ENCODE assay signal across 8 mouse cellular contexts in genomic region chr2:157751589-157752373, GRCm38 (mm10). TPM values are rescaled to one million over a fixed set of nuclear protein-coding genes. Genes with fewer than 3 reads are reported as not detected.
A peak's percentile ranks its signal among the peaks of the same experiment; 100 is the strongest.
DNase-seq lines count a peak whose midpoint lies in the region; ATAC-seq and TF ChIP-seq lines count a peak whose summit lies in the region.

No protein-coding gene starts in this region.

- 47% methylated on average over 22 of the region's 22 CpGs for WGBS in embryonic facial prominence, embryonic 13.5 days
- WGBS in heart, embryonic 11.5 days (ENCODE audit: insufficient replicate concordance), result 43% methylated on average over 22 of the region's 22 CpGs
- WGBS in liver, embryonic 12.5 days (ENCODE audit: insufficient replicate concordance), result 71% methylated on average over 22 of the region's 22 CpGs
- 25% methylated on average over 22 of the region's 22 CpGs for WGBS in olfactory bulb, adult 2 months

- peaks cover 26% of the 10 kb centered on the region for H3K4me1 ChIP-seq in embryonic facial prominence, embryonic 13.5 days
- H3K4me1 ChIP-seq in heart, embryonic 11.5 days (ENCODE audit: control insufficient read depth, insufficient read depth, low read length), result peaks cover 30% of the 10 kb centered on the region
- peaks cover 50% of the 10 kb centered on the region for H3K4me1 ChIP-seq in liver, embryonic 12.5 days
- H3K4me1 ChIP-seq in olfactory bulb, adult 2 months (ENCODE audit: control insufficient read depth, insufficient read depth, low read length), result peaks cover 31% of the 10 kb centered on the region

- H3K9ac ChIP-seq in embryonic facial prominence, embryonic 13.5 days, result 0 out of 2 replicates have a peak overlapping the region, but pooled peaks have one; percentile 21
- 0 out of 2 replicates have a peak overlapping the region, but pooled peaks have one; percentile 39 for H3K9ac ChIP-seq in heart, embryonic 11.5 days (ENCODE audit: low read depth, low read length)
- no peak overlapping the region for H3K9ac ChIP-seq in liver, embryonic 12.5 days

- no peak overlapping the region for H3K4me3 ChIP-seq in embryonic facial prominence, embryonic 13.5 days
- H3K4me3 ChIP-seq in heart, embryonic 11.5 days (ENCODE audit: low read depth, low read length), result no peak overlapping the region
- no peak overlapping the region for H3K4me3 ChIP-seq in liver, embryonic 12.5 days
- H3K4me3 ChIP-seq in olfactory bulb, adult 2 months (ENCODE audit: insufficient read depth, low read depth, low read length), result peak overlapping the region; percentile 6; the same call in 1 of the 2 replicates

- no peak for ATAC-seq in embryonic facial prominence, embryonic 13.5 days (ENCODE audit: insufficient number of reproducible peaks, insufficient read depth, low FRiP score, low TSS enrichment, low read depth)
- ATAC-seq in heart, embryonic 11.5 days (replicated peaks; ENCODE audit: insufficient number of reproducible peaks, low FRiP score, low TSS enrichment), result 0 out of 2 replicates have a peak, but pooled peaks have one; percentile 14
- ATAC-seq in liver, embryonic 12.5 days, result 0 out of 2 replicates have a peak, but pooled peaks have one; percentile 30
- no peak for ATAC-seq in granulocyte monocyte progenitor cell, adult 5-6 weeks (replicated peaks; ENCODE audit: poor library complexity, severe bottlenecking)

- H3K27ac ChIP-seq in embryonic facial prominence, embryonic 13.5 days, result no peak overlapping the region
- peak overlapping the region; percentile 10; the same call in 1 of the 2 replicates for H3K27ac ChIP-seq in heart, embryonic 11.5 days (ENCODE audit: low read depth, low read length)
- H3K27ac ChIP-seq in liver, embryonic 12.5 days, result no peak overlapping the region
- peak overlapping the region; percentile 21 for H3K27ac ChIP-seq in olfactory bulb, adult 2 months (ENCODE audit: insufficient read depth, low read depth, low read length)

- H3K36me3 ChIP-seq in embryonic facial prominence, embryonic 13.5 days, result no peaks in the 10 kb centered on the region
- H3K36me3 ChIP-seq in heart, embryonic 11.5 days (ENCODE audit: control insufficient read depth, insufficient read depth, low read length), result no peaks in the 10 kb centered on the region
- H3K36me3 ChIP-seq in liver, embryonic 12.5 days, result peaks cover 19% of the 10 kb centered on the region; the same call in 1 of the 2 replicates

- no peaks in the 10 kb centered on the region for H3K27me3 ChIP-seq in embryonic facial prominence, embryonic 13.5 days
- H3K27me3 ChIP-seq in heart, embryonic 11.5 days (ENCODE audit: control insufficient read depth, insufficient read depth, low read length), result no peaks in the 10 kb centered on the region
- no peaks in the 10 kb centered on the region for H3K27me3 ChIP-seq in liver, embryonic 12.5 days (replicated peaks)

- no peaks in the 10 kb centered on the region for H3K9me3 ChIP-seq in embryonic facial prominence, embryonic 13.5 days
- H3K9me3 ChIP-seq in heart, embryonic 11.5 days (replicated peaks; ENCODE audit: control insufficient read depth, low read length), result no peaks in the 10 kb centered on the region
- H3K9me3 ChIP-seq in liver, embryonic 12.5 days (replicated peaks), result no peaks in the 10 kb centered on the region

- no peak for TF ChIP-seq CTCF in brain, embryonic 14.5 days (IDR thresholded peaks at IDR 0.05; ENCODE audit: borderline replicate concordance, extremely low read depth, insufficient read depth, insufficient read length)
- TF ChIP-seq CTCF in olfactory bulb, adult 2 months (IDR thresholded peaks at IDR 0.05; ENCODE audit: insufficient read depth, low read depth, low read length), result no peak

- no peak for TF ChIP-seq POLR2A in brain, embryonic 14.5 days (IDR thresholded peaks at IDR 0.05; ENCODE audit: borderline replicate concordance, extremely low read depth, insufficient read depth, insufficient read length, poor library complexity, severe bottlenecking)
- no peak for TF ChIP-seq POLR2A in olfactory bulb, adult 2 months (IDR thresholded peaks at IDR 0.05; ENCODE audit: insufficient read depth, low read depth, low read length)

- peak; percentile 95 for DNase-seq in brain, embryonic 14.5 days (ENCODE audit: low read depth)
- peak; percentile 49 for DNase-seq in kidney, adult 9 months
- no peak for DNase-seq in testis, postnatal 10 days (ENCODE audit: low spot score)

- H3K4me2 ChIP-seq in embryonic facial prominence, embryonic 13.5 days, result no peak overlapping the region
- peak overlapping the region; percentile 52 for H3K4me2 ChIP-seq in heart, embryonic 11.5 days
- no peak overlapping the region for H3K4me2 ChIP-seq in liver, embryonic 12.5 days

RNA-seq across cellular contexts. Expression of gene Ctnnbl1, which starts 14.6 kb away (rescaled TPM):
- 61.8 TPM in 2 replicates for polyA plus RNA-seq in brain, embryonic 14.5 days (2012; rRNA removed)
- polyA plus RNA-seq in embryonic facial prominence, embryonic 13.5 days (2015; fragmentation: Nextera tagmentation; extraction: Ambion mirVana), result 62.1 and 68.9 TPM in 2 replicates
- polyA plus RNA-seq in heart, embryonic 11.5 days (2014; fragmentation: Nextera tagmentation; extraction: Ambion mirVana), result 36.3 and 40.1 TPM in 2 replicates
- 35.7 and 39.0 TPM in 2 replicates for polyA plus RNA-seq in liver, embryonic 12.5 days (2016; fragmentation: Nextera tagmentation; extraction: Ambion mirVana)
- polyA plus RNA-seq in olfactory bulb, adult 2 months (2012; ENCODE audit: insufficient read depth, insufficient read length, low replicate concordance, missing spikeins), result not detected in 2 replicates
- 26.0 and 33.9 TPM in 2 replicates for total RNA-seq in granulocyte monocyte progenitor cell, adult 5-6 weeks (2014; fragmentation: Nextera tagmentation)
- total RNA-seq in granulocyte monocyte progenitor cell, adult 5-6 weeks (2017), result 47.1 and 60.9 TPM in 2 replicates

Comparison
In these comparisons a context has a peak if more than half of its experiments do, and no peak if none do; other contexts are left out.
1. ATAC-seq: peak in heart, embryonic 11.5 days (single experiment) and liver, embryonic 12.5 days (single experiment); none in embryonic facial prominence, embryonic 13.5 days (single experiment) and granulocyte monocyte progenitor cell, adult 5-6 weeks (single experiment).
2. H3K27ac ChIP-seq: peak in heart, embryonic 11.5 days (single experiment) and olfactory bulb, adult 2 months (single experiment); none in embryonic facial prominence, embryonic 13.5 days (single experiment) and liver, embryonic 12.5 days (single experiment).
3. RNA of gene Ctnnbl1, which starts 14.6 kb away (polyA plus RNA-seq): 62.1 to 68.9 TPM in embryonic facial prominence, embryonic 13.5 days, 61.8 TPM in brain, embryonic 14.5 days, 36.3 to 40.1 TPM in heart, embryonic 11.5 days and 35.7 to 39.0 TPM in liver, embryonic 12.5 days; not detected in olfactory bulb, adult 2 months; every median in the first group is over 10 times any median in the second.